Mouse (Mus musculus) cerebellum, postnatal 10 days (tissue): ENCODE results near the gene Myof.

Experiments used
- DNase-seq, 2 experiments: peaks; one replicate each; pipeline ENCODE4 v3.0.0; 2021; ENCODE audit warnings: mixed read lengths in 2 of 2

Gene Myof

GRCm38 (mm10) chr19:38038267-38038666, 5.1 kb downstream of the Myof start:
- no peak for DNase-seq

- no peak for DNase-seq
Measured at GRCm38 (mm10) chr19:38035766-38036165, 7.6 kb downstream of the Myof start.

GRCm38 (mm10) chr19:38034696-38035095, 8.7 kb downstream of the Myof start:
- no peak for DNase-seq

- DNase-seq: no peak
Measured at GRCm38 (mm10) chr19:38033735-38034057, 9.7 kb downstream of the Myof start.

GRCm38 (mm10) chr19:38032993-38033734, 10.2 kb downstream of the Myof start:
- DNase-seq: no peak

GRCm38 (mm10) chr19:38031144-38031543, 12.2 kb downstream of the Myof start:
- no peak for DNase-seq

- peak; percentile 66 to 75 for DNase-seq
Measured at GRCm38 (mm10) chr19:38030673-38031137, 12.7 kb downstream of the Myof start.

- no peak for DNase-seq
Measured at GRCm38 (mm10) chr19:38029871-38030270, 13.5 kb downstream of the Myof start.

- no peak for DNase-seq
Measured at GRCm38 (mm10) chr19:38029292-38029691, 14.1 kb downstream of the Myof start.

- no peak for DNase-seq
Measured at GRCm38 (mm10) chr19:38027881-38028521, 15.4 kb downstream of the Myof start.

- no peak for DNase-seq
Measured at GRCm38 (mm10) chr19:38027389-38027788, 16.0 kb downstream of the Myof start.

GRCm38 (mm10) chr19:38026211-38026624, 17.2 kb downstream of the Myof start:
- DNase-seq: no peak

- no peak for DNase-seq
Measured at GRCm38 (mm10) chr19:38025254-38026041, 17.9 kb downstream of the Myof start.

GRCm38 (mm10) chr19:38023603-38024002, 19.8 kb downstream of the Myof start:
- DNase-seq: no peak

GRCm38 (mm10) chr19:38022710-38023109, 20.7 kb downstream of the Myof start:
- DNase-seq: no peak

- DNase-seq: no peak
Measured at GRCm38 (mm10) chr19:38015873-38016254, 27.5 kb downstream of the Myof start.

GRCm38 (mm10) chr19:38015180-38015872, 28.1 kb downstream of the Myof start:
- DNase-seq: peak; percentile 59

- DNase-seq: no peak
Measured at GRCm38 (mm10) chr19:38014443-38014842, 28.9 kb downstream of the Myof start.

- DNase-seq: no peak
Measured at GRCm38 (mm10) chr19:38011379-38011778, 32.0 kb downstream of the Myof start.

- no peak for DNase-seq
Measured at GRCm38 (mm10) chr19:38004809-38005380, 38.5 kb downstream of the Myof start.

GRCm38 (mm10) chr19:38003671-38004521, 39.5 kb downstream of the Myof start:
- DNase-seq: no peak

GRCm38 (mm10) chr19:38002816-38003215, 40.6 kb downstream of the Myof start:
- no peak for DNase-seq
